Mouse (Mus musculus): ENCODE measurements around the gene Nutf2-ps1. TPM values are rescaled to one million over a fixed set of nuclear protein-coding genes. Genes with fewer than 3 reads are reported as not detected.

Gene Nutf2-ps1
- polyA plus RNA-seq, 1 experiment from 2014 or later = 267 TPM

Other genes with a start within 250 kb of the Nutf2-ps1 start
- 2.1 and 2.5 TPM in 2 replicates for gene Gm10197, start 217.3 kb downstream of the Nutf2-ps1 start, polyA plus RNA-seq (2015; fragmentation: Nextera tagmentation; extraction: Ambion mirVana)
- 56.4 and 66.0 TPM in 2 replicates for gene Smndc1, start 198.5 kb downstream of the Nutf2-ps1 start, polyA plus RNA-seq (2015; fragmentation: Nextera tagmentation; extraction: Ambion mirVana)
- 33.2 and 34.4 TPM in 2 replicates for gene Dusp5, start 60.0 kb downstream of the Nutf2-ps1 start, polyA plus RNA-seq (2015; fragmentation: Nextera tagmentation; extraction: Ambion mirVana)
- gene Smc3, start 11.3 kb upstream of the Nutf2-ps1 start, polyA plus RNA-seq (2015; fragmentation: Nextera tagmentation; extraction: Ambion mirVana) = 67.0 and 72.5 TPM in 2 replicates
- gene Rbm20, start 88.2 kb upstream of the Nutf2-ps1 start, polyA plus RNA-seq (2015; fragmentation: Nextera tagmentation; extraction: Ambion mirVana) = 1.7 and 1.8 TPM in 2 replicates

All from thymus, postnatal 0 days (tissue).